Mouse (Mus musculus) liver, postnatal 0 days (tissue): Measurements from ENCODE around the gene Opa3.

Experiments
- CTCF ChIP-seq: sonication (generic); IDR thresholded peaks from 2 replicates; pipeline ENCODE4 v1.5.1; 2016; ENCODE audit warnings: antibody characterized with exemption, low read depth
- EP300 ChIP-seq: IDR thresholded peaks from 2 replicates; pipeline ENCODE4 v1.6.1; 2016; ENCODE audit warnings: antibody characterized with exemption, low read depth, mild to moderate bottlenecking

DNA sequence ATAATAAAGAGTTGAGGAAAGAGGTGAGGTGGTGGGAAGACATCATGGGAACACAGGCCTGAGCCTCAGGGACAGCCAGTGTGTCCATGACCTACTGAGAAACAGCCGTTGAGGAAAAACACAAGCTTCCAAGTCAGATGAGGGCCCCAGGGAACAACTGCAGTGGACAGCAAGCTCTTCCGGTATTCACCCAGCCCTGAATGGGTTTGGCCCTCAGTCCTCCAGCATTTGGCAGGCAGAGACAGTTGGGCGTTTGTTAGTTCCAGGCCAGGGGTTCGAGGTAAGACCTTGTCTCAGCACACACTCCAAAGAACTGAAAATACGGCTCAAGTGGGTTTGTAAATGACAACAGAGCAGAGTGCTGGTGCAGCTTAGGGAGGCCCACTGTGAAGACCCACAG, 25.3 kb downstream of the Opa3 start:
- TF ChIP-seq CTCF: no peak
- no peak for TF ChIP-seq EP300
